Mouse (Mus musculus): Measurements from ENCODE around the gene Gm17509. TPM values are rescaled to one million over a fixed set of nuclear protein-coding genes. Genes with fewer than 3 reads are reported as not detected.
"Not testable (repeated sequence)": the region's sequence is repeated elsewhere in the genome, so short reads cannot be mapped to it uniquely, and the experiment has no call there.

Gm17509 gene
- total RNA-seq, 2 experiments from 2014 or later = not detected

GRCm38 (mm10) chr13:117211386-117211875 is 9.4 kb downstream of the Gm17509 start:
- no peak for DNase-seq (ENCODE audit: low spot score in 2 of 2)

- no peak for DNase-seq (ENCODE audit: low spot score in 2 of 2)
Observed at GRCm38 (mm10) chr13:117208236-117208635, 12.6 kb downstream of the Gm17509 start, which contains the start of gene Emb. Emb (plus strand) TSS chr13:117208536.

DNA sequence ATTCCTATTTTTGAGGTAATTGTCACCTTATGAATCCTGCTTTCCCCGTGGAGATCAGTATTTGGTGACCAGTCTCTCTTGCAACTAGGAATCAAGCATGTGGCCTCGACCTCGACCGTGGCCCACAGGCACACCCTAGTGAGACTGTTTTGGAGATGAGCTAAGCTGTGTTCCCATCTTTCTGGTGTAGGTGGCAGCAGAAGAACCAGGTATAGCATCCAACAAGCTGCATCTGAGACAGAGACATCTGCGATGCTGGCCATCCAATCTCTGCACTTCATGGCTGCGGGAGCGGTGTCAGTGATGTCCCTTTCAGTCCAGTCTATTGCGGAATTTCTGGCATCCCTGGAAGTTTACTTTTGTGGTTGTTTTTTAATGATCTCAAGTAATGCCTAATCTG is 14.8 kb downstream of the Gm17509 start:
- DNase-seq (ENCODE audit: low spot score in 2 of 2) = no peak

GRCm38 (mm10) chr13:117204685-117205084 is 16.2 kb downstream of the Gm17509 start:
- no peak for DNase-seq (ENCODE audit: low spot score in 2 of 2)

DNA sequence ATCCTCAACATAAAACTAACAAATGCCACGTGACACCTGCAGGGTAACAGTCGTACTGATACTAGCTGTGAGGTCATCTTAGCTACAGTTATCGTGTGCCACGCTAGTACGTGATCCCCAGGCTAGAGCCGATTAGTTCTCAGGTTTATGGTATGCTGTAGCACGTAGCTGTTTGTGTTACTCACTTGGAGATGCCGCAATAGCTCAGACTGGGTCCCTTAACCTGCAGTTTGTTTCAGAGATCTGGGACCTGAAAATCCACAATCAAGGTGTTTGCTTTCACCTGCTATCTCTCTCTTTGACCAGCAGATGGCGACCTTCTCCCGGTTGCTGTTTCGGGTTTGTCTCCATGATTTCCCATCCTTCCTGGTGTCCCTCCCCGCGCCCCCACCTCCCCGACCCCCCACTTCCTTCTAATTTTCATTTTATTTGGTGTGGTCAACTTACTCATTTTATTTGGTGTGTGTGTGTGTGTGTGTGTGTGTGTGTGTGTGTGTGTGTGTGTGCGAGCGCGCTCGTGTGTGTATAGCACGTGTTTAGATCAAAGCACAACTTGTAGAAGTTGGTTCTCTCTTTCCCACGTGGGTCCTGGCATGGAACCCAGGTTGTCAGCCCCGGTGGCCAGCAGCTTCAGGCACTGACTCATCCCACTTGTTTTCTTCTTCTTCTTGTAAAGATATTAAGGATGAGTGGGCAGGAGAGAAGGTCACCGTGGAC is 18.0 kb downstream of the Gm17509 start:
- peak; percentile 32 to 37 for DNase-seq (ENCODE audit: low spot score in 2 of 2)

GRCm38 (mm10) chr13:117198402-117199083 is 22.3 kb downstream of the Gm17509 start:
- peak; percentile 72 to 82 for DNase-seq (ENCODE audit: low spot score in 2 of 2)

DNA sequence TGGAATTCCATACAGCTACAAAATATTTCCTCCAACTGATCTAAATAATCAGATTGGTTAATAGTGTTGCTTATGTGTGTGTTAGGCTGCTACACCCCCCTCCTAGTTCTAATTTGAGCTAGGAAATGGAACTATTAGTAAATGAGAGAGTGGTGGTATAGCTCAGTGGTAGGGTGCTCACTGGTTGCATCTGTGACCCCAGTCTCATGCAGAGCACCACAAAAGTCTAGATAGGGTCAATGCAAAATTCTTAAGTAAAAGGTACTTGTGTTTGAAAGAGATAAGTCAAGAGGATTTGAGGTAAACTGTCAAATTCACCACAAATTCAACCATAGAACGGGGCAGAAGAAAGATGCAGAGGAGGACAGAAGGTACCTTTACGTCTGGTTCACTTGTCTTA is 23.2 kb downstream of the Gm17509 start:
- no peak for DNase-seq (ENCODE audit: low spot score in 2 of 2)

DNA sequence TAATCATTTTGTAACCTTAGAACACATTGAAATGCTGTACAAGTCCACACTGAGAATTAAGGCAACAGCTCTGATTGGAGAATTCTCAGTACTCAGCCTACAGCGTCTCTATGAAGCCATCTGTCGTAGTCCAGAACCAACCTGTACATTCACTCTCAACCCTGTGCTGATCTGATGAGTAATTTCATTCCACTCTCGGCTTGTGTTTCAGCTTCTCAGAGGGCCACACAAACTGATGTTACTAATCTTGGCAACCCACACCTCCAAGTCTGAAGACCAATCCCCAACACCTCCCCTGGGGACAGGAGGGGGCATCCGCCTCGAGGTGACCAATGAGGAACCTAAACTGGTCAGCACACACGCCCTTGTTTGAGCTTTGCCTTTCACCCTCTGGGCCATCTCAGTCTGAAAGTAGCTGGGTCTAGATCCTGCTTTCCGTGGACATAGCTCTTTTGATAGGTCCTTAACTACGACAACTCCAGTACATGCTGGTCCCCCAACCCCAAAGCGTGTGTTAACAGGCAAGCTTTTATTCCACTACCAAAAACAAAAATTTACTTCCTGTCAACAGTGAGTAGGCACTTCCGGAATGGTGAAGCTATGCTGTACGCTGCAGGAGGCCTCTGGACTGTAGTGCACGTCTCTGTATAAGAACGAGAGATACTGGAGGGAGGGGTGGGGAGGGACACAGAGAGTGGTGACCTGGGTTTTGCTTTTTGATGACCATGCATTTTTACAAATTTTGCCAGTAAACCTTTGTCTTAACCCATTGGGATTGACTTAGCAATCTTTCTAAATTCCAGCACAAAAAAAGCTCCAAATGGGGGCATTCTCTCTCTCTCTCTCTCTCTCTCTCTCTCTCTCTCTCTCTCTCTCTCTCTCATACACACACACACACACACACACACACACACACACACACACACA is 25.0 kb downstream of the Gm17509 start:
- DNase-seq (ENCODE audit: low spot score in 2 of 2) = no peak

DNA sequence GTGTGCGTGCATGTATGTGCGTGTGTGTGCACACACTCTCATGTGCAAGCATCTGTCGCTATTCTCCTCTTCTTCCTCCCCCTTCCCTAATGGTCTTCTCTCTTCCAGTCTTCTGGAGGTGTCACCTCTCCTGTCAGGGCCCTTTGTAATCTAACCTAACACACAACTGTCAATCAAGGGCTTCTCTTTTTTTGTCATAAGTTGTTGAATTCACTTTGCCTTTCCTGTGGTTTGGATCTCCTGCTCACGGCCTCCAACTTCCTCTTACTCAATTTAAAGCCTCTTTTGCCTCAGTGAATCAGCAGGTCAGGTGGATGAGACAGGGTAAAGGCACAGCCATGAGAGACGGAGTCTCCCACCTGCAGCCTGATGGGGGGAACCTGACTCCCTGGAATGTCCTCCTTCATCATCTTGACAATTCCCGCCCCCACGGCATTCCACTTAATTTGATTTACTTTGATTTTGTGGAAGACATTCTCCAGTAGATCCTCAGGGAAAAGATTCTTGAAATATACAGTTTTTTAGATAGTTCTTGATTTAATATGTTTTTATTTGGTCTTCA is 27.4 kb downstream of the Gm17509 start:
- no peak for DNase-seq (ENCODE audit: low spot score in 2 of 2)

GRCm38 (mm10) chr13:117192161-117192560 is 28.7 kb downstream of the Gm17509 start:
- no peak for DNase-seq (ENCODE audit: low spot score in 2 of 2)

DNA sequence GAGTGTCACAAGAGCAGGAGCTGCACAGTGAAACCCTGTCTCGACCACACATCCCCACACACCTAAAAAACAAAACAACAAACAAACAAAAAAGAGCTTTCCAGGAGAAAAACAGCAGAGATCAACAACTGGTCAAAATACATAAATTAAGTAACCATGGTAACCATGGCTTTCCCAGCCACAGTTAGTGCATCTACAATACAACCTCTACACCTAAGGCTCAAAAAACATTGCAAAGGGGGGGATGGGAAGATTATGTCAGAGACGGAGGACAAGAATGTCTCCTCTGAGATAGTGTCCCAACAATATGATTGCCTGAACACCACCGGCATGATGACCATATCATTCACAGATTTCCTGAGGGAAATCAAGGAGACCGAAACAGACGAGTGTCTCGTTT is 35.5 kb downstream of the Gm17509 start:
- DNase-seq (ENCODE audit: low spot score in 2 of 2) = no peak

DNA sequence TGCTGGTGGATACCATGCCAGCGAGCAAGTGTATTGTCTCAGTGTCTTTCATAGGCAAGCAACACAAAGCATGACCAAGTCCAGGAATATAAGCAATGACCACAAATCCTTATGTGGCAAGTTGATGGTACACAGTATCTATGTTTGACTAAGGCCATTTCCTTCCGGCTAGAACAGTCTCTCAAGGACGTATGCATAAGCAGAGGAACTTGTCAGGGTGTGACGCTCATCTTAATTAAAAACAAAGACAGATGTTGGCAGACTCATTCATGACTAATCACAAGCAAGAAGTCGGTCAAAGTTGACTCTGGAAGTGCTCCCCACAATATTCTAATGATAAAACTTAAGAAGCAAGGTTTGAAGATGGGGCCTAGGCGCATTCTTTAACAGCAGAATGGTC is 37.6 kb downstream of the Gm17509 start:
- DNase-seq (ENCODE audit: low spot score in 2 of 2) = no peak

DNA sequence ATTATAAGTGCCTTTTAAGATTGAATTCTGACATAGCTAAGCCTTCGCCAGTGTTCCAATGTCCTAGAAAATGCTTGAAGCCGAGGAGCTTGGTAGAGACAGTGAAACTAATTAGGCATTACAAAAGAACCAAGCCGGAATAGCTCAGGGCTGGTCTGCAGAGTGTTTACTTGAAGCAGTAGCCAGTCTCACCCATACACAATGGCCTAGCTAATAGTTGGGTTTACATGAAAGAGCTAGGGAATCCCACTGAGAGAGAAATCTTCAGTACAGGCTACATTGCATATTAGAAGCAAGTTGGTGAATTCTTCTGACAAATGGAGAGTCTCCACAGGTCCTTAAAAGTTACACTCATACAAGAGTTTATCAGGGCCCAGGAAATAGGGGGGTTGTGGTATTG is 40.0 kb downstream of the Gm17509 start:
- DNase-seq (ENCODE audit: low spot score in 2 of 2) = not testable (repeated sequence)

Other genes with a start within 250 kb of the Gm17509 start
- 1 to 10 TPM; 8.6 to 9.2 TPM for gene Parp8, start 195.5 kb downstream of the Gm17509 start, total RNA-seq (2021)
- 10 to 100 TPM; 22.0 to 32.3 TPM for gene Emb, start 12.5 kb downstream of the Gm17509 start, total RNA-seq (2021)

Measured in adrenal gland, adult 18-20 months (tissue).